ENCODE assay signal across 7 mouse cellular contexts in genomic region chr9:100616947-100617346, GRCm38 (mm10). TPM values are rescaled to one million over a fixed set of nuclear protein-coding genes. Genes with fewer than 3 reads are reported as not detected.
DNase-seq lines count a peak whose midpoint lies in the region; ATAC-seq and TF ChIP-seq lines count a peak whose summit lies in the region.

No protein-coding gene starts in this region.

- H3K27me3 ChIP-seq in kidney, adult 2 months (replicated peaks; ENCODE audit: control insufficient read depth, insufficient read depth, low read length) = no peaks in the 10 kb centered on the region
- H3K27me3 ChIP-seq in kidney, embryonic 15.5 days = no peaks in the 10 kb centered on the region
- H3K27me3 ChIP-seq in forebrain, embryonic 13.5 days = no peaks in the 10 kb centered on the region

- 26% methylated on average over 11 of the region's 11 CpGs for WGBS in kidney, adult 2 months
- WGBS in kidney, embryonic 15.5 days = 49% methylated on average over 11 of the region's 11 CpGs
- WGBS in forebrain, embryonic 13.5 days = 10% methylated on average over 11 of the region's 11 CpGs
- 25% methylated on average over 11 of the region's 11 CpGs for WGBS in lung, adult 2 months

- no peak overlapping the region for H3K9ac ChIP-seq in kidney, embryonic 15.5 days
- H3K9ac ChIP-seq in forebrain, embryonic 13.5 days = no peak overlapping the region

- ATAC-seq in kidney, embryonic 15.5 days (replicated peaks; ENCODE audit: low FRiP score) = no peak
- peak; percentile 65; the same call in 1 of the 2 replicates for ATAC-seq in forebrain, embryonic 13.5 days

- no peak overlapping the region for H3K4me2 ChIP-seq in kidney, embryonic 15.5 days
- H3K4me2 ChIP-seq in forebrain, embryonic 13.5 days = peak overlapping the region; percentile 46

- no peak overlapping the region for H3K27ac ChIP-seq in kidney, adult 2 months (ENCODE audit: insufficient read depth, low read depth, low read length)
- no peak overlapping the region for H3K27ac ChIP-seq in kidney, embryonic 15.5 days
- H3K27ac ChIP-seq in forebrain, embryonic 13.5 days = peak overlapping the region; percentile 62

- no peak overlapping the region for H3K4me3 ChIP-seq in kidney, adult 2 months (ENCODE audit: insufficient read depth, low read depth, low read length)
- no peak overlapping the region for H3K4me3 ChIP-seq in kidney, embryonic 15.5 days (replicated peaks)
- H3K4me3 ChIP-seq in forebrain, embryonic 13.5 days = no peak overlapping the region
- peak overlapping the region; percentile 43 for H3K4me3 ChIP-seq in lung, adult 2 months (replicated peaks; ENCODE audit: extremely low read depth, low read depth, low read length)

- DNase-seq in kidney, adult 2 months = peak; percentile 40
- DNase-seq in cerebellum, adult 18-20 months = peak; percentile 42 to 65
- DNase-seq in lung, adult 2 months = peak; percentile 27
- peak; percentile 41 for DNase-seq in right cerebral cortex, postnatal 14 days
- no peak for DNase-seq in c-Kit-positive CD71-positive TER-119-positive erythroid progenitor cells, embryonic 14.5 days (ENCODE audit: low spot score)

- H3K36me3 ChIP-seq in kidney, adult 2 months (ENCODE audit: control insufficient read depth, insufficient read depth, low read length) = no peaks in the 10 kb centered on the region
- H3K36me3 ChIP-seq in kidney, embryonic 15.5 days = no peaks in the 10 kb centered on the region
- no peaks in the 10 kb centered on the region for H3K36me3 ChIP-seq in forebrain, embryonic 13.5 days (ENCODE audit: poor library complexity, severe bottlenecking)

- no peaks in the 10 kb centered on the region for H3K4me1 ChIP-seq in kidney, adult 2 months (ENCODE audit: control insufficient read depth, insufficient read depth, low read length)
- H3K4me1 ChIP-seq in kidney, embryonic 15.5 days = peaks cover 4% of the 10 kb centered on the region; the same call in 1 of the 2 replicates
- peaks cover 27% of the 10 kb centered on the region for H3K4me1 ChIP-seq in forebrain, embryonic 13.5 days
- H3K4me1 ChIP-seq in lung, adult 2 months (ENCODE audit: control insufficient read depth, insufficient read depth, low read length) = peaks cover 4% of the 10 kb centered on the region; the same call in 1 of the 2 replicates

- no peak for TF ChIP-seq CTCF in kidney, adult 2 months (conservative IDR thresholded peaks at IDR 0.05; ENCODE audit: insufficient read depth, insufficient read length, low read depth, low read length)
- TF ChIP-seq CTCF in lung, adult 2 months (IDR thresholded peaks at IDR 0.05; ENCODE audit: insufficient read depth, low read length) = no peak

- H3K9me3 ChIP-seq in kidney, embryonic 15.5 days (replicated peaks) = no peaks in the 10 kb centered on the region
- H3K9me3 ChIP-seq in forebrain, embryonic 13.5 days (replicated peaks) = no peaks in the 10 kb centered on the region

- no peak for TF ChIP-seq POLR2A in kidney, adult 2 months (IDR thresholded peaks at IDR 0.05; ENCODE audit: low read depth, low read length)
- no peak for TF ChIP-seq POLR2A in lung, adult 2 months (IDR thresholded peaks at IDR 0.05; ENCODE audit: borderline replicate concordance, extremely low read depth, low read depth, low read length)

RNA-seq across cellular contexts. Expression of gene Stag1, which starts 19.3 kb away (rescaled TPM):
- polyA plus RNA-seq in kidney, adult 2 months (2012; rRNA removed) = 3.4 and 5.1 TPM in 2 replicates
- 45.0 and 48.9 TPM in 2 replicates for polyA plus RNA-seq in kidney, embryonic 15.5 days (2015; fragmentation: Nextera tagmentation; extraction: Ambion mirVana)
- polyA plus RNA-seq in forebrain, embryonic 13.5 days (2015; fragmentation: Nextera tagmentation; extraction: Ambion mirVana) = 51.5 and 54.4 TPM in 2 replicates
- polyA plus RNA-seq in lung, adult 2 months (2012; rRNA removed) = 3.0 and 4.2 TPM in 2 replicates

RNA-seq across cellular contexts. Expression of gene Slc35g2, which starts 46.1 kb away (rescaled TPM):
- polyA plus RNA-seq in kidney, adult 2 months (2012; rRNA removed) = 2.1 and 2.3 TPM in 2 replicates
- polyA plus RNA-seq in kidney, embryonic 15.5 days (2015; fragmentation: Nextera tagmentation; extraction: Ambion mirVana) = 4.5 and 5.6 TPM in 2 replicates
- polyA plus RNA-seq in forebrain, embryonic 13.5 days (2015; fragmentation: Nextera tagmentation; extraction: Ambion mirVana) = 8.1 and 8.5 TPM in 2 replicates
- polyA plus RNA-seq in lung, adult 2 months (2012; rRNA removed) = 5.4 and 9.0 TPM in 2 replicates
